Mouse (Mus musculus) midbrain, embryonic 10.5 days (tissue): ENCODE data around the gene Cngb1. TPM values are rescaled to one million over a fixed set of nuclear protein-coding genes. Genes with fewer than 3 reads are reported as not detected.

Experiments
- DNase-seq: peaks from one replicate; pipeline ENCODE4 v3.0.0-alpha.2; 2017; ENCODE audit warnings: low spot score
- H3K27ac ChIP-seq: fragments of 300-500 bp; sonication (generic); replicated peaks from 2 replicates; pipeline ENCODE4 v1.5.1; 2016; ENCODE audit warnings: mild to moderate bottlenecking
- H3K27me3 ChIP-seq: fragments of 300-500 bp; sonication (generic); 2 replicates; pipeline ENCODE4 v1.6.1; 2016; ENCODE audit warnings: low read depth, mild to moderate bottlenecking; ENCODE audit not compliant: poor library complexity, severe bottlenecking
- H3K36me3 ChIP-seq: fragments of 300-500 bp; sonication (generic); 2 replicates; pipeline ENCODE4 v1.6.1; 2016; ENCODE audit warnings: mild to moderate bottlenecking, moderate library complexity
- H3K4me1 ChIP-seq: fragments of 300-500 bp; sonication (generic); 2 replicates; pipeline ENCODE4 v1.6.1; 2016
- H3K4me3 ChIP-seq: fragments of 300-500 bp; sonication (generic); 2 replicates; pipeline ENCODE4 v1.5.1; 2016; ENCODE audit warnings: mild to moderate bottlenecking, moderate library complexity
- H3K9me3 ChIP-seq: fragments of 300-500 bp; sonication (generic); replicated peaks from 2 replicates; pipeline ENCODE4 v1.6.1; 2016; ENCODE audit warnings: mild to moderate bottlenecking
- WGBS: fragments of 180-500 bp; shearing (Covaris S2); methylation state at CpG from one replicate; pipeline ENCODE4 v1.1.7; 2016; 5-methylcytosine and 5-hydroxymethylcytosine counted together
- polyA plus RNA-seq: library from polyadenylated mRNA; unstranded; fragments of >200 nt; fragmentation: Nextera tagmentation; extraction: Ambion mirVana; gene quantifications from 2 replicates; pipeline ENCODE4 v1.2.1, GENCODE M21; 2016

Gene Cngb1
- polyA plus RNA-seq, 1 experiment from 2014 or later, result not detected

GRCm38 (mm10) chr8:95335706-95336105, 29.3 kb upstream of the Cngb1 start:
- H3K9me3 ChIP-seq, result no peaks in the 10 kb centered on the region
- WGBS, result 90% methylated on average over 1 of the region's 1 CpGs
- no peak for DNase-seq
- peaks cover 45% of the 10 kb centered on the region for H3K36me3 ChIP-seq
- H3K4me1 ChIP-seq, result peaks cover 10% of the 10 kb centered on the region
- H3K27me3 ChIP-seq, result no peaks in the 10 kb centered on the region
- H3K27ac ChIP-seq, result no peak overlapping the region
- no peak overlapping the region for H3K4me3 ChIP-seq

DNA sequence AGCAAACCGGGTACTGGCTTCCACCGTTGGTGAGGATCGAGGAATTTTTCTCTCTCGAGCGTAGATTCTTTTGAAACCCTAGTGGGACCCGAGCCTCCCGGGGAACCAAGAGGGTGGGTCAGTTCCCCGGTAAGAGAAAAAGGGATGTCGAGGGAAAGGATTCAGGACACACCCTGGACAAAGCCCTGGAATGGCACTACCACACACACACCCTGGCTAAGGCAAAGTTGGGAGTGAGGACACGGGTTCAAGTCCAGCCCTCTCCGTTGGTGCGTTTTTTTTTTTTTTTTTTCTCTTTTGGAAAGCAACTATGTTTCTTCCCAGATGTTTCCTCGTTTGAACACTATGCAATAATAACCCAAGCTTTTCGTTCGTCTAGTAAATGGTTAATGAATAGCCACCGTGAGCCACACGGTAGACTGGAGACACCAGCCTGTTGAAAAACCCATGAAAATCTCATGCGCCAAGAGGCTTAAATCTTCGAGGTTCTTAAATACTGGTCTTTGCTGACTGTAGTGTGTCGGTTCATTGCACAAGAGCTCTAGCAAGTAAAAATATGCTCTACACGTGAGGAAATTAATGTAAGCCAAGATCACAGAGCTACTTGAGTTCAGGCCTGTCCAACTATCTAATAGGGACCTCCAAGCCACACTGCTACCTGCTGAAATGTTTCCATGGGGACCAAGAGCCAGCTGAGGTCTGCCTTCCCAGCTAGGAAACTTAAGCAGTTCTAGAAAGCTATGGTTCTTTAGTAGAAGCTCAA, 26.2 kb upstream of the Cngb1 start:
- Histone ChIP-seq H3K4me3 (peak overlapping the region; percentile 91), H3K27ac (peak overlapping the region; percentile 97), H3K9me3 (no peaks in the 10 kb centered on the region), H3K4me1 (peaks cover 24% of the 10 kb centered on the region), H3K27me3 (0 out of 2 replicates have a peak, but pooled peaks cover 8% of the 10 kb centered on the region), H3K36me3 (peaks cover 44% of the 10 kb centered on the region)
- DNase-seq, result no peak
- 31% methylated on average over 21 of the region's 21 CpGs for WGBS

DNA sequence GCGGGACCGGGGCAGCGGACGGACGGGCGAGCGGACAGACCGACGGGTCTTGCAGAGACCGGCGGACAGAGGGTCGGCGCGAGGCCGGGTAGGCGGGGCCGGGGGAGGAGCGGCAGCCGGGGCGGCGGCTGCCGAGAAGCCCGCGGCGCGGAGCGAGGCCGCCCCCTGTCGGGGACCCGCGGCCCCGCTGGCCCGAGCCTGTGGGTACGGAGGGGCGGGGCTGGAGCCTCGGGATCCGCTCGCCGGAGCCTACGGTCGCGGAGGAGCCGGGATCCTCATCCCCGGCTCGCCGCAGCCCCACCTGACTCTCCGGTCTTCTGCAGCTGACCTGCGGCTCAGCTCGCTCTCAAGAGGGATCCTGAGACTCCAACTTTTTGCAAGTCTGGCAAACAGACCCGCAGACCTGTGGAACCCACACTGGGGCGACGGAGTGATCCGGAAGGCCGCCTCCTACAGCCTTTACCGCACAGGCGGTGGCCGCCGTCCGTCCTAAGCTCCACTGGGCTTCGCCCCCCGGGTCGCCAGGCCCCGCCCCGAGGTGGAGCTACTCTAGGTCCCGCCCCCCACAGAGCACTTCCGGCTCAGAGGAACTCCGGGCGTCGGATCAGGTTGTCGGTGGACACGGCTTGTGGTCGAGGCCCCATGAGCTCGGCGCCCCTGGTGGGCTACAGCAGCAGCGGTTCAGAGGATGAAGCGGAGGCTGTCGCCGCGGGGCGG, 25.5 kb upstream of the Cngb1 start, which contains the start of the genes Zfp319 and Usb1:
Gene Zfp319, minus strand, starts transcription at position 231 of the 717 bp plus-strand sequence.
Gene Usb1, plus strand, starts transcription at position 565 of the 717 bp plus-strand sequence.
- Histone ChIP-seq H3K27me3 (0 out of 2 replicates have a peak, but pooled peaks cover 8% of the 10 kb centered on the region), H3K9me3 (no peaks in the 10 kb centered on the region), H3K4me1 (peaks cover 26% of the 10 kb centered on the region), H3K27ac (peak within 1 kb of the TSS; percentile 97), H3K36me3 (peaks cover 46% of the 10 kb centered on the region), H3K4me3 (peak within 1 kb of the TSS; percentile 91)
- peak; percentile 97 for DNase-seq
- under 1% methylated on average over 76 of the region's 80 CpGs for WGBS

GRCm38 (mm10) chr8:95331156-95331719, 24.9 kb upstream of the Cngb1 start:
- 0% methylated on average over 38 of the region's 38 CpGs for WGBS
- Histone ChIP-seq H3K27ac (peak overlapping the region; percentile 97), H3K9me3 (no peaks in the 10 kb centered on the region), H3K4me1 (peaks cover 27% of the 10 kb centered on the region), H3K36me3 (peaks cover 52% of the 10 kb centered on the region), H3K27me3 (0 out of 2 replicates have a peak, but pooled peaks cover 8% of the 10 kb centered on the region), H3K4me3 (peak overlapping the region; percentile 91)
- DNase-seq, result peak; percentile 86

- Histone ChIP-seq H3K36me3 (peaks cover 61% of the 10 kb centered on the region), H3K4me1 (peaks cover 30% of the 10 kb centered on the region), H3K9me3 (no peaks in the 10 kb centered on the region), H3K27ac (peak overlapping the region; percentile 97; the same call in 1 of the 2 replicates), H3K4me3 (peak overlapping the region; percentile 91), H3K27me3 (0 out of 2 replicates have a peak, but pooled peaks cover 8% of the 10 kb centered on the region)
- no peak for DNase-seq
- 93% methylated on average over 1 of the region's 1 CpGs for WGBS
Measured at GRCm38 (mm10) chr8:95330367-95330766, 24.0 kb upstream of the Cngb1 start.

DNA sequence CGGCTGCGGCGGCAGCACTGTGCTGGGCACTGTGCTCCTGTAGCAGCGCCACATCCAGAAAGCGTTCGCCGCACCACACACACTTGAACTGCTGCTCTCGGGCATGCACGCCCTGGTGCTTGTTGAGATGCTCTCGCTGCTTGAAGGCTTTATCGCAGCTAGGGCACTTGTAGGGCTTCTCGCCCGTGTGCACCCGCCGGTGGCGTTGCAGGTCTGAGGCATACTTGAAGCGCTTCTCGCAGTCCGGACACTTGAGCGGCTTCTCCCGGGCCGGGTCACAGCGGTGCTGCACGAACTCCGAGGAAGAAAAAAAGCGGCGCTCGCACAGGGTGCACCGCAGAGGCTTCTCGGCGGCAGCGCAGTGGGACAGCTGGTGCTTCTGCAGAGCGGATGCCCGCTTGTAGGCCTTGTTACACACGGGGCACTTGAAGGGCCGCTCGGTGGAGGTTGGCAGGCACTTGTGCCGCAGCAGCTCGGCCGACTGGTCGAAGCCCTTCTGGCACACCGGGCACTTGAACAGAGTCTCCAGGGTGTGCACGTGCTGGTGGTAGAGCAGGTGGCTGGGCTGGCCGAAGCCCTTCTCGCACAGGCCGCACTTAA, 21.6 kb upstream of the Cngb1 start:
- H3K9me3 ChIP-seq, result no peaks in the 10 kb centered on the region
- peaks cover 69% of the 10 kb centered on the region for H3K36me3 ChIP-seq
- H3K4me1 ChIP-seq, result peaks cover 42% of the 10 kb centered on the region
- 0 out of 2 replicates have a peak, but pooled peaks cover 8% of the 10 kb centered on the region for H3K27me3 ChIP-seq
- no peak overlapping the region for H3K27ac ChIP-seq
- H3K4me3 ChIP-seq, result no peak overlapping the region
- no peak for DNase-seq
- WGBS, result 87% methylated on average over 46 of the region's 46 CpGs

GRCm38 (mm10) chr8:95326822-95327221, 20.4 kb upstream of the Cngb1 start:
- Histone ChIP-seq H3K4me1 (peaks cover 35% of the 10 kb centered on the region), H3K27ac (no peak overlapping the region), H3K4me3 (no peak overlapping the region), H3K9me3 (no peaks in the 10 kb centered on the region), H3K27me3 (0 out of 2 replicates have a peak, but pooled peaks cover 9% of the 10 kb centered on the region), H3K36me3 (peaks cover 69% of the 10 kb centered on the region)
- DNase-seq, result no peak
- WGBS, result 89% methylated on average over 5 of the region's 5 CpGs

GRCm38 (mm10) chr8:95324646-95325045, 18.3 kb upstream of the Cngb1 start:
- H3K27me3 ChIP-seq, result peaks cover 29% of the 10 kb centered on the region
- no peak overlapping the region for H3K27ac ChIP-seq
- DNase-seq, result no peak
- peaks cover 66% of the 10 kb centered on the region for H3K36me3 ChIP-seq
- no peak overlapping the region for H3K4me3 ChIP-seq
- peaks cover 36% of the 10 kb centered on the region for H3K4me1 ChIP-seq
- no peaks in the 10 kb centered on the region for H3K9me3 ChIP-seq
- whole genome bisulfite sequencing, result 47% methylated on average over 5 of the region's 5 CpGs

- WGBS, result 90% methylated on average over 3 of the region's 3 CpGs
- Histone ChIP-seq H3K27ac (no peak overlapping the region), H3K4me3 (no peak overlapping the region)
Measured at GRCm38 (mm10) chr8:95323201-95323600, 16.8 kb upstream of the Cngb1 start.

DNA sequence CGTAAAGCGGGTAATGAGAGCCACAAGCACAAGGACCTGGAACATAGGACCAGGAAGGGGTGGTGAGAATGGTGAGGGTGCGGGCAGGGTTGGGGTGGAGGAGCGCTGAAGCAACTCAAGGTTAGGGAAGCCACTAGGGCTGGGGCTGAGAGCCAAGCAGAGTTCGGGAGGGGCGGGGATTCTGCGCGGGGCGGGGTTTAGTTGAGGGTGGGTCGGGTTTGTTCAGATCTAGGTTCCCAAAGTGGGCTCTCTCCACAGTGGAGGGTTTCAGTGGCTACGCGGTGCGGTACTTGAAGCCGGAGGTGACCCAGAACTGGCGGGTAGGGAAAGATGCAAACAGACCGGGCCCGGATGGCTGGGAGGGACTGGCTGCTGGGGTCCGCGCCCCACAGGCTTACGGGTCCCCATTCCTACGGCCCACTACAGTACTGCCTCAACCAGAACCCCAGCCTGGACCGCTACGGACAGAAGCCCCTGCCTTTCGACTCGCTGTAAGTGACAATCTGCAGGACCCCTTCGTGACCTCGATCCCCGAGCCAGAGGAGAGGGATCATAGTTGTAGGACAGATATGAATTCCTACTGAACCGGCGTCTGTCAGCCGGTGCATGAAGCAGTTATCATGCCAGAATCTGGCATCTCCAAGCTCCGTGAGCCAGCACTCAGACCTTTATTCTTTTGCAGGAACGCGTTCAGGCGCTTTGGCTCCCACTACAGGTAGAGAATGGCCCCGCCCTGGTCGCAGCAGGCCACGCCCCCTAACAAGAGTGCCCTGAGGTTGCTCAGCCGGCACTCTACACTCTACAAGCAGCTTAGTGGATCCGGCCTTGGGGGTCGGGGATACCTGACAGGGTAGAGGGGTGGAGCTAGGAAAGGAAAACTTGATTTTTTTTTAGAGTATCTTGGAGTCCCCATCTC, 14.1 kb upstream of the Cngb1 start:
- peaks cover 37% of the 10 kb centered on the region for H3K27me3 ChIP-seq
- WGBS, result 2% methylated on average over 41 of the region's 41 CpGs
- H3K36me3 ChIP-seq, result peaks cover 24% of the 10 kb centered on the region
- H3K4me1 ChIP-seq, result peaks cover 28% of the 10 kb centered on the region
- peak overlapping the region; percentile 50 for H3K4me3 ChIP-seq
- peak; percentile 44 for DNase-seq
- H3K27ac ChIP-seq, result no peak overlapping the region
- H3K9me3 ChIP-seq, result no peaks in the 10 kb centered on the region

More at GRCm38 (mm10) chr8:95323201-95323600, 16.8 kb upstream of the Cngb1 start:
- Histone ChIP-seq H3K36me3 (peaks cover 51% of the 10 kb centered on the region), H3K4me1 (peaks cover 34% of the 10 kb centered on the region), H3K27me3 (peaks cover 35% of the 10 kb centered on the region), H3K9me3 (no peaks in the 10 kb centered on the region)
- DNase-seq, result no peak

DNA sequence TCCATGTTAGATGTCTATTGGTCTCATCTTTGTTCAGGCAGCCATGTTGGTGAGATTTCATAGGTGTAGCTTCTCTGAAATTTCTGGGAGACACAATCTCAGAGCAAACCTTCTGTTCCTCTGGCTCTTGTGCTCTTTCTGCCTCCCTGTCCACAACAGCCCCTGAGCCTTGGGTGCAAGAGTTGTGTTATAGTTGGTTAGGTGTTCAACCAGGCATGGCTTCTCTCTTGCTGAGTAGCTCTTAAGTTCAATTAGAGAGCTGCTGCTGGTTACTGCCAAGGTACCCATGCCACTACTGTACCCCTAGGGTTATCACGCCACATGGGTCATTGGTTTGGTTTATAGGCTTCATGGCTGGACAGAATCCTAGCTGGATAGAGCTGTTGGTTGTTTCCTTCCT, 9.0 kb upstream of the Cngb1 start:
- WGBS, result 97% methylated on average over 1 of the region's 1 CpGs
- H3K4me3 ChIP-seq, result no peak overlapping the region
- H3K4me1 ChIP-seq, result peaks cover 19% of the 10 kb centered on the region
- no peaks in the 10 kb centered on the region for H3K36me3 ChIP-seq
- DNase-seq, result no peak
- no peaks in the 10 kb centered on the region for H3K9me3 ChIP-seq
- H3K27me3 ChIP-seq, result peaks cover 23% of the 10 kb centered on the region
- no peak overlapping the region for H3K27ac ChIP-seq
